Mouse (Mus musculus) lung, adult 2 months (tissue): ENCODE measurements around the gene Fam160b1. TPM values are rescaled to one million over a fixed set of nuclear protein-coding genes. Genes with fewer than 3 reads are reported as not detected.

Experiments used
- DNase-seq: peaks from one replicate; pipeline ENCODE4 v3.0.0; 2022
- H3K4me1 ChIP-seq: fragments of 200-500 bp; 2 replicates; pipeline ENCODE4 v1.6.1; 2011; ENCODE audit warnings: low read length; ENCODE audit not compliant: control insufficient read depth, insufficient read depth
- H3K4me3 ChIP-seq: fragments of 200-500 bp; replicated peaks from 2 replicates; pipeline ENCODE3; 2011; ENCODE audit warnings: low read depth, mild to moderate bottlenecking, control low read depth, low read length; ENCODE audit errors: extremely low read depth
- CTCF ChIP-seq: fragments of 200-500 bp; IDR thresholded peaks from 2 replicates; pipeline ENCODE4 v1.5.1; 2011; ENCODE audit warnings: mild to moderate bottlenecking, low read length, control low read depth; ENCODE audit not compliant: insufficient read depth
- POLR2A ChIP-seq: fragments of 200-500 bp; IDR thresholded peaks from 2 replicates; pipeline ENCODE4 v1.6.1; 2011; ENCODE audit warnings: low read depth, mild to moderate bottlenecking, control low read depth, low read length, borderline replicate concordance; ENCODE audit errors: extremely low read depth
- whole genome bisulfite sequencing: fragments of 180-500 bp; shearing (Covaris S2); methylation state at CpG from one replicate; pipeline ENCODE4 v1.1.7; 2018; 5-methylcytosine and 5-hydroxymethylcytosine counted together
- polyA plus RNA-seq: library from polyadenylated mRNA; depleted of rRNA; stranded (reverse); fragments of >200 nt; gene quantifications from 2 replicates; pipeline ENCODE4 v1.2.3, GENCODE M21; 2012; rRNA removed

The Fam160b1 gene
- polyA plus RNA-seq = 12.7 and 17.5 TPM in 2 replicates

GRCm38 (mm10) chr19:57360341-57361130 is at the start of gene Fam160b1:
Fam160b1 (plus strand) TSS chr19:57360680.
- peak; percentile 90 for DNase-seq
- WGBS = under 1% methylated on average over 65 of the region's 70 CpGs
- peak within 1 kb of the TSS; percentile 91 for H3K4me3 ChIP-seq
- TF ChIP-seq POLR2A (peak; percentile 86; the same call in 1 of the 2 replicates), CTCF (peak; percentile 20; the same call in 1 of the 2 replicates)
- H3K4me1 ChIP-seq = peaks cover 37% of the 10 kb centered on the region

GRCm38 (mm10) chr19:57313226-57313625 is 47.3 kb upstream of the Fam160b1 start:
- 75% methylated on average over 10 of the region's 10 CpGs for WGBS
- no peak overlapping the region for H3K4me3 ChIP-seq
- TF ChIP-seq POLR2A = no peak
- TF ChIP-seq CTCF = no peak
- no peaks in the 10 kb centered on the region for H3K4me1 ChIP-seq
- no peak for DNase-seq

- no peak for TF ChIP-seq POLR2A
- no peak for TF ChIP-seq CTCF
- Histone ChIP-seq H3K4me3 (peak overlapping the region; percentile 55), H3K4me1 (no peaks in the 10 kb centered on the region)
- WGBS = 63% methylated on average over 3 of the region's 3 CpGs
- no peak for DNase-seq
These were observed 46.6 kb upstream of the Fam160b1 start for GRCm38 (mm10) chr19:57313891-57314345.

- under 1% methylated on average over 52 of the region's 52 CpGs for WGBS
- peak; percentile 66 for DNase-seq
These were observed 46.0 kb upstream of the Fam160b1 start, which contains the start of gene Ablim1 for GRCm38 (mm10) chr19:57314346-57315012. Ablim1 (minus strand) TSS chr19:57314919.

GRCm38 (mm10) chr19:57315013-57315565 is 45.4 kb upstream of the Fam160b1 start:
- Histone ChIP-seq H3K4me3 (peak overlapping the region; percentile 55), H3K4me1 (no peaks in the 10 kb centered on the region)
- TF ChIP-seq POLR2A = no peak
- no peak for TF ChIP-seq CTCF
- no peak for DNase-seq
- WGBS = 43% methylated on average over 11 of the region's 11 CpGs

More at GRCm38 (mm10) chr19:57314346-57315012, 46.0 kb upstream of the Fam160b1 start, which contains the start of gene Ablim1:
- TF ChIP-seq POLR2A (no peak), CTCF (no peak)
- Histone ChIP-seq H3K4me1 (no peaks in the 10 kb centered on the region), H3K4me3 (peak within 1 kb of the TSS; percentile 55)

- Histone ChIP-seq H3K4me3 (no peak overlapping the region), H3K4me1 (no peaks in the 10 kb centered on the region)
- no peak for DNase-seq
- TF ChIP-seq CTCF = no peak
- no peak for TF ChIP-seq POLR2A
- WGBS = 92% methylated on average over 3 of the region's 3 CpGs
These were observed 43.9 kb upstream of the Fam160b1 start for GRCm38 (mm10) chr19:57316597-57316996.

- H3K4me3 ChIP-seq = no peak overlapping the region
- TF ChIP-seq CTCF (no peak), POLR2A (no peak)
- no peak for DNase-seq
- no peaks in the 10 kb centered on the region for H3K4me1 ChIP-seq
- WGBS = 58% methylated on average over 9 of the region's 9 CpGs
These were observed 39.7 kb upstream of the Fam160b1 start for GRCm38 (mm10) chr19:57320656-57321382.

GRCm38 (mm10) chr19:57321839-57322238 is 38.6 kb upstream of the Fam160b1 start:
- no peaks in the 10 kb centered on the region for H3K4me1 ChIP-seq
- H3K4me3 ChIP-seq = no peak overlapping the region
- TF ChIP-seq CTCF = no peak
- TF ChIP-seq POLR2A = no peak
- DNase-seq = no peak
- 81% methylated on average over 3 of the region's 3 CpGs for WGBS

- no peak for DNase-seq
- no peaks in the 10 kb centered on the region for H3K4me1 ChIP-seq
- WGBS = 66% methylated on average over 4 of the region's 4 CpGs
- H3K4me3 ChIP-seq = no peak overlapping the region
- no peak for TF ChIP-seq POLR2A
- TF ChIP-seq CTCF = no peak
These were observed 38.0 kb upstream of the Fam160b1 start for GRCm38 (mm10) chr19:57322491-57322890.
